ENCODE assay signal across 8 mouse cellular contexts in the genomic region with DNA sequence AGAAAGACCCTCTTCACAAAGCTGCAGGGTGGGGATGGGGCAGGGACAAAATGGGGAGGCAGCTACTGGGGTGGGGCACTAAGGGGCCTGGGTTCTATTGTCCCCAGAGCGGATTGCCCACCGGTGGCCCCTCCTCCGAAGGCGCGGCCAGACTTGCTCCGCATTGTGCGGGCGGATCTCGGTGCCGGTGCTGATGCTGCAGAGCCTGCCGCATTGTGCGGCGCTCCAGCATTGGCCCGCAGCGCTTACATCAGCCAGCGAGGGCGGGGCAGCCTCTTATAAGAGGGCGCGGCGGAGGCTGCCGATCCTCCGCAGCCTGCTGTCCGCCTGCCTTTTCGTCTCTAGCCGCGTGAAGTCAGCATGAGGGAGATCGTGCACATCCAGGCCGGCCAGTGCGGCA. TPM values are rescaled to one million over a fixed set of nuclear protein-coding genes. Genes with fewer than 3 reads are reported as not detected.
DNase-seq lines count a peak whose midpoint lies in the region; ATAC-seq and TF ChIP-seq lines count a peak whose summit lies in the region.

A gene (plus strand): TSS at position 179 of the 400 bp plus-strand sequence.

- 0 out of 2 replicates have a peak, but pooled peaks have one; percentile 27 for ATAC-seq in heart, embryonic 11.5 days (replicated peaks; ENCODE audit: insufficient number of reproducible peaks, low FRiP score, low TSS enrichment)
- peak; percentile 61 for ATAC-seq in liver, embryonic 14.5 days (ENCODE audit: insufficient read depth)

- DNase-seq in gastrocnemius, adult 18-20 months (ENCODE audit: low spot score): peak; percentile 27
- DNase-seq in gastrocnemius, postnatal 25 days: no peak
- peak; percentile 78 to 81 for DNase-seq in adrenal gland, adult (ENCODE audit: inconsistent age in 2 of 2, low spot score in 1 of 2)
- DNase-seq in embryo, embryonic 10.5 days (ENCODE audit: low spot score): peak; percentile 92
- DNase-seq in kidney, postnatal 4 days: peak; percentile 55 to 64
- peak; percentile 41 to 51 (median 49) for DNase-seq in liver, embryonic 14.5 days (ENCODE audit: low read depth in 3 of 3, low spot score in 3 of 3)
- peak; percentile 90 for DNase-seq in retina, embryonic 14.5 days (ENCODE audit: low spot score)

- H3K4me3 ChIP-seq in heart, embryonic 11.5 days (ENCODE audit: low read depth, low read length): peak within 1 kb of the TSS; percentile 37
- 0 out of 4 replicates have a peak within 1 kb of the TSS, but pooled peaks of 1 of the 2 experiments have one; percentile 12 for H3K4me3 ChIP-seq in liver, embryonic 14.5 days (ENCODE audit: insufficient read depth in 1 of 2, low read depth in 2 of 2, low read length in 2 of 2)

- no peak within 1 kb of the TSS for H3K9ac ChIP-seq in heart, embryonic 11.5 days (ENCODE audit: low read depth, low read length)
- H3K9ac ChIP-seq in liver, embryonic 14.5 days (replicated peaks): no peak within 1 kb of the TSS

- under 1% methylated on average over 29 of the region's 29 CpGs for WGBS in heart, embryonic 11.5 days (ENCODE audit: insufficient replicate concordance)
- WGBS in liver, embryonic 14.5 days (ENCODE audit: insufficient replicate concordance): under 1% methylated on average over 29 of the region's 29 CpGs

- peaks cover 34% of the 10 kb centered on the region for H3K4me1 ChIP-seq in heart, embryonic 11.5 days (ENCODE audit: control insufficient read depth, insufficient read depth, low read length)
- H3K4me1 ChIP-seq in liver, embryonic 14.5 days (replicated peaks; ENCODE audit: control insufficient read depth in 2 of 2, insufficient read depth in 2 of 2, low read length in 1 of 2): peaks cover 18 to 35% of the 10 kb centered on the region in 2 experiments

- peaks cover 48% of the 10 kb centered on the region for H3K27me3 ChIP-seq in heart, embryonic 11.5 days (ENCODE audit: control insufficient read depth, insufficient read depth, low read length)
- H3K27me3 ChIP-seq in liver, embryonic 14.5 days (ENCODE audit: control insufficient read depth, insufficient read depth, low read length): peaks cover 36% of the 10 kb centered on the region

- no peaks in the 10 kb centered on the region for H3K36me3 ChIP-seq in heart, embryonic 11.5 days (ENCODE audit: control insufficient read depth, insufficient read depth, low read length)
- no peaks in the 10 kb centered on the region for H3K36me3 ChIP-seq in liver, embryonic 14.5 days (replicated peaks; ENCODE audit: control insufficient read depth, insufficient read depth, low read depth)

- H3K4me2 ChIP-seq in heart, embryonic 11.5 days: peak within 1 kb of the TSS; percentile 64
- peak within 1 kb of the TSS; percentile 53 for H3K4me2 ChIP-seq in liver, embryonic 14.5 days (ENCODE audit: low read depth)

- H3K9me3 ChIP-seq in heart, embryonic 11.5 days (replicated peaks; ENCODE audit: control insufficient read depth, low read length): no peaks in the 10 kb centered on the region
- no peaks in the 10 kb centered on the region for H3K9me3 ChIP-seq in liver, embryonic 14.5 days (ENCODE audit: control insufficient read depth, low read length)

- TF ChIP-seq EP300 in liver, embryonic 14.5 days (IDR thresholded peaks at IDR 0.05; ENCODE audit: low read depth): no peak

- TF ChIP-seq CTCF in liver, embryonic 14.5 days (IDR thresholded peaks at IDR 0.05; ENCODE audit: low read depth): no peak

- no peak within 1 kb of the TSS for H3K27ac ChIP-seq in heart, embryonic 11.5 days (ENCODE audit: low read depth, low read length)
- no peak within 1 kb of the TSS for H3K27ac ChIP-seq in liver, embryonic 14.5 days

RNA-seq across cellular contexts. Expression of the gene that starts here (rescaled TPM):
- not detected for total RNA-seq in gastrocnemius, adult 18-20 months (2021)
- total RNA-seq in gastrocnemius, postnatal 25 days (2021): not detected
- polyA plus RNA-seq in heart, embryonic 11.5 days (2014; fragmentation: Nextera tagmentation; extraction: Ambion mirVana): 13.6 and 13.8 TPM in 2 replicates
- 0.70 and 3.8 TPM in 2 replicates for polyA plus RNA-seq in liver, embryonic 14.5 days (2012; rRNA removed)
- polyA plus RNA-seq in liver, embryonic 14.5 days (2014; fragmentation: Nextera tagmentation; extraction: Ambion mirVana): 0.29 and 0.42 TPM in 2 replicates

Comparison
In these comparisons a context has a peak if more than half of its experiments do, and no peak if none do; other contexts are left out.
1. Peak in DNase-seq in gastrocnemius, adult 18-20 months; RNA of the gene not detected or under 1 TPM.